Mouse (Mus musculus) T-cell, adult 2 months (primary cell): ENCODE results near the gene Dlx1.
A peak's percentile ranks its signal among the peaks of the same experiment; 100 is the strongest.

ENCODE experiments used
- DNase-seq: peaks from one replicate; pipeline ENCODE4 v3.0.0; 2022; ENCODE audit warnings: low spot score

Dlx1 gene

GRCm38 (mm10) chr2:71546640-71547071 lies 18.7 kb downstream of the Dlx1 start, which contains the start of gene Dlx2:
TSS of gene Dlx2 (minus strand) at chr2:71546754.
- DNase-seq = no peak

- peak; percentile 67 for DNase-seq
These were observed 19.9 kb downstream of the Dlx1 start for GRCm38 (mm10) chr2:71547829-71548228.

GRCm38 (mm10) chr2:71550330-71550729 lies 22.4 kb downstream of the Dlx1 start:
- no peak for DNase-seq

GRCm38 (mm10) chr2:71551704-71552103 lies 23.8 kb downstream of the Dlx1 start:
- DNase-seq = no peak

- no peak for DNase-seq
These were observed 28.2 kb downstream of the Dlx1 start for GRCm38 (mm10) chr2:71556071-71556470.

- no peak for DNase-seq
These were observed 38.6 kb downstream of the Dlx1 start for GRCm38 (mm10) chr2:71566466-71566865.

- DNase-seq = no peak
These were observed 45.8 kb downstream of the Dlx1 start for GRCm38 (mm10) chr2:71573736-71574135.

- DNase-seq = no peak
These were observed 49.1 kb downstream of the Dlx1 start for GRCm38 (mm10) chr2:71577059-71577458.

GRCm38 (mm10) chr2:71580632-71581466 lies 52.9 kb downstream of the Dlx1 start:
- DNase-seq = peak; percentile 21

GRCm38 (mm10) chr2:71581488-71581887 lies 53.6 kb downstream of the Dlx1 start:
- no peak for DNase-seq
